Mouse (Mus musculus) heart, adult 2 months (tissue): ENCODE results near the gene Kat2a. TPM values are rescaled to one million over a fixed set of nuclear protein-coding genes. Genes with fewer than 3 reads are reported as not detected.

Experiments
- DNase-seq, 2 experiments: peaks; one replicate each; pipeline ENCODE4 v3.0.0; 2021
- H3K27ac ChIP-seq: fragments of 200-600 bp; 2 replicates; pipeline ENCODE4 v1.8.1; 2022
- H3K27me3 ChIP-seq: fragments of 200-500 bp; 2 replicates; pipeline ENCODE4 v1.6.1; 2012; ENCODE audit warnings: mild to moderate bottlenecking, low read length, inconsistent platforms, mixed read lengths; ENCODE audit not compliant: control insufficient read depth, insufficient read depth
- H3K36me3 ChIP-seq: fragments of 200-500 bp; 2 replicates; pipeline ENCODE4 v1.6.1; 2012; ENCODE audit warnings: low read length, inconsistent platforms; ENCODE audit not compliant: control insufficient read depth, insufficient read depth
- H3K4me1 ChIP-seq: fragments of 200-500 bp; 2 replicates; pipeline ENCODE4 v1.6.1; 2011; ENCODE audit warnings: low read length; ENCODE audit not compliant: control insufficient read depth, insufficient read depth
- H3K4me3 ChIP-seq: fragments of 200-600 bp; 2 replicates; pipeline ENCODE4 v1.8.1; 2022
- H3K79me2 ChIP-seq: fragments of 200-500 bp; replicated peaks from 2 replicates; pipeline ENCODE4 v1.6.1; 2012; ENCODE audit warnings: mild to moderate bottlenecking, inconsistent platforms, low read length, moderate library complexity, mixed read lengths; ENCODE audit not compliant: control insufficient read depth, insufficient read depth
- H3K9ac ChIP-seq: fragments of 200-500 bp; 2 replicates; pipeline ENCODE4 v1.6.1; 2012; ENCODE audit warnings: low read depth, mild to moderate bottlenecking, control low read depth, inconsistent platforms, low read length, mixed read lengths
- CTCF ChIP-seq: fragments of 200-600 bp; IDR thresholded peaks from 2 replicates; pipeline ENCODE4 v1.8.1; 2022; ENCODE audit warnings: antibody characterized with exemption, mild to moderate bottlenecking, moderate library complexity
- EP300 ChIP-seq: fragments of 200-500 bp; IDR thresholded peaks from 2 replicates; pipeline ENCODE4 v1.6.1; 2011; ENCODE audit warnings: low read depth, low read length, control low read depth; ENCODE audit not compliant: insufficient read depth
- POLR2A ChIP-seq: fragments of 200-500 bp; IDR thresholded peaks from 2 replicates; pipeline ENCODE4 v1.6.1; 2011; ENCODE audit warnings: mild to moderate bottlenecking, low read depth, low read length, control low read depth; ENCODE audit not compliant: insufficient read depth
- WGBS: fragments of 180-500 bp; shearing (Covaris S2); methylation state at CpG from one replicate; pipeline ENCODE4 v1.1.7; 2018; 5-methylcytosine and 5-hydroxymethylcytosine counted together
- intact Hi-C: fragments of 180-260 bp; cut with DNase I; formaldehyde crosslinking; loops from one replicate; pipeline ENCODE4 v1.15.1; 2025
- polyA plus RNA-seq: library from polyadenylated mRNA; depleted of rRNA; stranded (reverse); fragments of >200 nt; gene quantifications from 2 replicates; pipeline ENCODE4 v1.2.3, GENCODE M21; 2012
- total RNA-seq, 2 experiments: library from RNA; stranded (reverse); gene quantifications; 2 replicates each; pipeline ENCODE4 v1.2.3; 2021

The Kat2a gene
- total and polyA plus RNA-seq, 3 experiments = 13.1 to 18.9 (median 14.0) TPM

DNA sequence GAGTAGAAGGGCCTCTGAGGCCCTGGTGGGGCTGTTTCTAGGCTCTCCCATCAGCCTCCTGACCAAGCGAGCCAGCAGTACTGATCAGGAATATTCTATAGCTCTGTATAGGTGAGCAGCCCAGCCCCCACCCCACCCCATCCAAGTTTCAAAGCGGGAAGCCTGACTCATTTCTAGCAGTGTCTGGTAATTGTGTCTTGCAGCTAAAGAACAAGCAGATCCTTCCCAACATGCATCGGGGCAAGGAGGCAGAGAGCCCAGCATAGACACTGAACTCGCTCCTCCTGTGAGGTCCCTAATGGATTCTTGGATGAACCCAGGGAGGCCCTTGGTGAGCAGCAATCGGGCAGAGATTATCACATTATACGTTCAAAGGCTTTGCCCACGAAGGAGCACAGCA is 34.5 kb downstream of the Kat2a start:
- H3K9ac ChIP-seq = no peak overlapping the region
- WGBS = 55% methylated on average over 7 of the region's 7 CpGs
- no peaks in the 10 kb centered on the region for H3K36me3 ChIP-seq
- intact Hi-C loops = no loop called here
- no peak overlapping the region for H3K27ac ChIP-seq
- no peak overlapping the region for H3K4me3 ChIP-seq
- TF ChIP-seq EP300 = no peak
- no peak for TF ChIP-seq POLR2A
- no peak for TF ChIP-seq CTCF
- no peak for DNase-seq
- no peaks in the 10 kb centered on the region for H3K27me3 ChIP-seq
- peaks cover 2% of the 10 kb centered on the region; the same call in 1 of the 2 replicates for H3K4me1 ChIP-seq
- no peaks in the 10 kb centered on the region for H3K79me2 ChIP-seq

DNA sequence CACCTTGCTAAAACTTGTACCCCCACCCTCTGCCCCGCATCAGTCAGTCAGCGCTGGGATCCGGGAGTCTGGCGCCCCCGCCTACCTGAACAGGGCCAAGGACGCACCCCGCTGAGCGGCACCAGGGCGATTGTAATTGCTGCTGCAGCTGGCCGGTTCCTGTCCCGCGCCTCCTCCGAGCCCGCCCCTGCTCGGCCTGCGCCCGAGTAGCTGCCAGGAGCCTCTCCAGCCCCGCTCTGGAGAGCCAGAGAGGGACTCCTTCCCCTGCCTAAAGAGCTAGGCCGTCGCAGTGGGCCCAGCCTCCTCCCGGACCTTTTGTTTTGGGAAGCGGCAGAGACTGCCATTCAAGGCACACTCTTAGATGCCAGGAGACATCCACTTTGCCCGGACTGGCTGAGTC is 39.1 kb downstream of the Kat2a start:
- H3K79me2 ChIP-seq = no peaks in the 10 kb centered on the region
- TF ChIP-seq EP300 = no peak
- TF ChIP-seq POLR2A = no peak
- TF ChIP-seq CTCF = no peak
- H3K4me1 ChIP-seq = peaks cover 5% of the 10 kb centered on the region
- intact Hi-C loops = no loop called here
- peak overlapping the region; percentile 45 for H3K27ac ChIP-seq
- no peaks in the 10 kb centered on the region for H3K27me3 ChIP-seq
- peak overlapping the region; percentile 16; the same call in 1 of the 2 replicates for H3K4me3 ChIP-seq
- DNase-seq = peak; percentile 71 to 73
- H3K9ac ChIP-seq = peak overlapping the region; percentile 25; the same call in 1 of the 2 replicates
- H3K36me3 ChIP-seq = no peaks in the 10 kb centered on the region
- WGBS = 4% methylated on average over 23 of the region's 23 CpGs

DNA sequence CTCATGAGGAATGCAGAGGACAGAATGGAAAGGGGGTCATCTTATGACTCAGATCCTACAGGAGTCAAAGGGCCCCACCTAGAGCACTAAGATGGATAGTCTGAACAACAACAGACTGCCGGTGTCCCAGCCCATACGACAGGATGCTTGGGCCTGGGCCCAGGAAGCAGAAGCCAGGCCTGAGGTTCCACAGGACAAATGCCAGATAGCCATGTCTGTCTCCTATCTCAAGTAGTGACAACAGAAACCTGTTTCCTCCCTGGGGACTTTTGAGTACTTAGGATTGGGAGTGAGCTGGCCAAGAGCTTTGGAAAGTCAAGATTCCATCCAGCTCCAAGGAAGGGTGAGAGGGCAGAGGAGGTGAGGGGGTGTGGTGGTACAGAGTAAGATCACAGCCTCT is 40.3 kb downstream of the Kat2a start:
- H3K27ac ChIP-seq = no peak overlapping the region
- H3K4me1 ChIP-seq = peaks cover 5% of the 10 kb centered on the region
- peak; percentile 38 to 56 for DNase-seq
- TF ChIP-seq POLR2A = no peak
- no peak for TF ChIP-seq CTCF
- TF ChIP-seq EP300 = no peak
- intact Hi-C loops = no loop called here
- 5% methylated on average over 2 of the region's 2 CpGs for WGBS
- no peaks in the 10 kb centered on the region for H3K36me3 ChIP-seq
- no peaks in the 10 kb centered on the region for H3K79me2 ChIP-seq
- no peaks in the 10 kb centered on the region for H3K27me3 ChIP-seq
- no peak overlapping the region for H3K9ac ChIP-seq
- H3K4me3 ChIP-seq = no peak overlapping the region

DNA sequence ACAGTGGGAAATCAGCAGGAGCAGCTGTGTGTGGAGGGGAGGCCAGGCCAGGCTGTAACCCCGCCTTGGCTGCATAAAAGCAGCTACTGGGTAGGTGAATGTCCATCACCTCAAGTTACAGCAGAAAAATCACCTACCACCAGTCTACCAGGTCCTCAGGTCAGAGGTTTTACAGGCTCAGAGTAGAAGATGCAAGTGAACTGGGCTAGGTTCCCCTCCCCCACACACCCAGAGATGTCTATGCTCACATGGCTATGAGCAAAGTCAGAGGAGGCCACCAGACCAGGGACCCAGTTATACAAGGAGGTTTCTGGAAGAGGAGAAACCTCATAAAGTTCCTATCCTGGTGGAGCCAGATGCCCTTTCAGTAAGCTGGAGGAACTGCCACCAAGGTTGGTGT is 41.2 kb downstream of the Kat2a start:
- 83% methylated on average over 1 of the region's 1 CpGs for whole genome bisulfite sequencing
- H3K9ac ChIP-seq = no peak overlapping the region
- TF ChIP-seq CTCF (no peak), POLR2A (no peak)
- intact Hi-C loops = no loop called here
- DNase-seq = no peak
- no peaks in the 10 kb centered on the region for H3K79me2 ChIP-seq
- H3K4me1 ChIP-seq = peaks cover 5% of the 10 kb centered on the region
- H3K27me3 ChIP-seq = no peaks in the 10 kb centered on the region
- H3K36me3 ChIP-seq = no peaks in the 10 kb centered on the region
- no peak overlapping the region for H3K4me3 ChIP-seq
- no peak overlapping the region for H3K27ac ChIP-seq

DNA sequence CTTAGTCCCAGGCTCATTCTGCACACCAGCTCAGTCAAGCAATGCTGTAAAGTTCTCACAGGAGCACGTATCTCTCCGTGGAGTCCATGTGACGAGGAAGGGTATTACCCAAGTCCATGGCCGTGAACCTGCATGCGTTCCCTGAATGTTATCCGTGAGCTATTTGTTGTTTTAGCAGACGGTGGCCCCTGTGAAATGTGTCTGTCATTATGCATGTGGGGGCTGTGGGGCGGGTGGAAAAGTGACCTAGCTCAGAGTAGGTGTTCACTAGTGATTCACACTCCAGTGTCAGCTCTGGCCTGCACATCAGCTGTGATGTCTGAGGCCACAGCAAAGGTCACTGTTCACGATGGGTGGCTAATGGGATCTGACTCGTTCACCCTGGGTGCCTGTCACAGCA is 52.5 kb downstream of the Kat2a start:
- H3K27ac ChIP-seq = no peak overlapping the region
- intact Hi-C loops = no loop called here
- 74% methylated on average over 10 of the region's 10 CpGs for WGBS
- no peak for DNase-seq
- H3K27me3 ChIP-seq = no peaks in the 10 kb centered on the region
- H3K36me3 ChIP-seq = no peaks in the 10 kb centered on the region
- no peaks in the 10 kb centered on the region for H3K79me2 ChIP-seq
- H3K4me3 ChIP-seq = no peak overlapping the region
- no peak overlapping the region for H3K9ac ChIP-seq
- TF ChIP-seq CTCF (no peak), EP300 (no peak), POLR2A (no peak)
- no peaks in the 10 kb centered on the region for H3K4me1 ChIP-seq

DNA sequence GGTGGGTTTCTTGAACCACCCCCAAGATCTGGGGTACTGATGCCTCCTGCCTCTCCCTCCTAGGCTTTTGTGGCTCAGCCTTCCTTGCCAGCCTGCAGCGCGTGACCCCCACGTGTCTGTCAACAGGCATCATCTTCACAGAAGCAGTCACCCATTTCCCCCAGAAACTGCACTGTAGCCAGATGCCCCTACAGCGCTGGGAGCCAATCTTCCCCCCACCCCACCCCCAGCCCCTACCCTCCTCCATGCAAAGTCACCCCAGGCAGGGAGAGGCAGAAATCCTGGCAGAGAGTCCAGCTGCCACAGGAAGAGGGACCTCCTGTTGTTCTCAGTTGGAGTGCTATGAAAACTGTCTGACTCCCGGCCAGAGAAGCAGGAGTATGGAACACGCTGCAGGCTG is 55.8 kb downstream of the Kat2a start:
- Histone ChIP-seq H3K27ac (no peak overlapping the region), H3K36me3 (no peaks in the 10 kb centered on the region), H3K79me2 (no peaks in the 10 kb centered on the region), H3K9ac (no peak overlapping the region), H3K27me3 (no peaks in the 10 kb centered on the region; the same call in 1 of the 2 replicates), H3K4me3 (no peak overlapping the region), H3K4me1 (no peaks in the 10 kb centered on the region)
- TF ChIP-seq POLR2A (no peak), EP300 (no peak), CTCF (no peak)
- WGBS = 14% methylated on average over 6 of the region's 6 CpGs
- no peak for DNase-seq
- intact Hi-C loops = no loop called here
